Mouse (Mus musculus): ENCODE results near the gene Mid1.
"Not testable (repeated sequence)": the region's sequence is repeated elsewhere in the genome, so short reads cannot be mapped to it uniquely, and the experiment has no call there.

GRCm38 (mm10) chrX:169974974-169975373 is 290.0 kb downstream of the Mid1 start:
- not testable (repeated sequence) for TF ChIP-seq CHD2 (IDR thresholded peaks at IDR 0.05; ENCODE audit: low read depth, low read length); ZC3H11A (IDR thresholded peaks at IDR 0.05; ENCODE audit: borderline replicate concordance, low read depth, low read length); HCFC1 (IDR thresholded peaks at IDR 0.05; ENCODE audit: borderline replicate concordance, insufficient read depth, low read length)
